Mouse (Mus musculus) heart, embryonic 10.5 days (tissue): Measurements from ENCODE around the gene Faim. TPM values are rescaled to one million over a fixed set of nuclear protein-coding genes. Genes with fewer than 3 reads are reported as not detected.

Source experiments
- DNase-seq: peaks from one replicate; pipeline ENCODE4 v3.0.0-alpha.2; 2017; ENCODE audit warnings: low spot score
- H3K27ac ChIP-seq: fragments of 300-500 bp; sonication (generic); 2 replicates; pipeline ENCODE4 v1.5.1; 2016; ENCODE audit warnings: mild to moderate bottlenecking
- H3K27me3 ChIP-seq: fragments of 300-500 bp; sonication (generic); 2 replicates; pipeline ENCODE4 v1.6.1; 2016; ENCODE audit warnings: mild to moderate bottlenecking; ENCODE audit not compliant: poor library complexity, insufficient read depth, severe bottlenecking
- H3K36me3 ChIP-seq: fragments of 300-500 bp; sonication (generic); 2 replicates; pipeline ENCODE4 v1.6.1; 2016; ENCODE audit warnings: mild to moderate bottlenecking, moderate library complexity
- H3K4me1 ChIP-seq: fragments of 300-500 bp; sonication (generic); 2 replicates; pipeline ENCODE4 v1.6.1; 2016; ENCODE audit warnings: mild to moderate bottlenecking
- H3K4me3 ChIP-seq: fragments of 300-500 bp; sonication (generic); 2 replicates; pipeline ENCODE4 v1.5.1; 2016; ENCODE audit warnings: mild to moderate bottlenecking, moderate library complexity
- H3K9me3 ChIP-seq: fragments of 300-500 bp; sonication (generic); 2 replicates; pipeline ENCODE4 v1.6.1; 2016; ENCODE audit warnings: mild to moderate bottlenecking, moderate library complexity
- WGBS: fragments of 180-500 bp; shearing (Covaris S2); methylation state at CpG from one replicate; pipeline ENCODE4 v1.1.7; 2016; 5-methylcytosine and 5-hydroxymethylcytosine counted together
- polyA plus RNA-seq: library from polyadenylated mRNA; unstranded; fragments of >200 nt; fragmentation: Nextera tagmentation; extraction: Ambion mirVana; gene quantifications from 2 replicates; pipeline ENCODE4 v1.2.1, GENCODE M21; 2016

Faim gene
- polyA plus RNA-seq, 1 experiment from 2014 or later = 47.5 TPM

GRCm38 (mm10) chr9:98959851-98960250 lies 26.3 kb upstream of the Faim start:
- no peaks in the 10 kb centered on the region for H3K36me3 ChIP-seq
- peaks cover 96% of the 10 kb centered on the region for H3K27me3 ChIP-seq
- H3K4me1 ChIP-seq = peaks cover 38% of the 10 kb centered on the region
- H3K27ac ChIP-seq = no peak overlapping the region
- H3K4me3 ChIP-seq = no peak overlapping the region
- no peak for DNase-seq
- WGBS = 35% methylated on average over 3 of the region's 3 CpGs
- H3K9me3 ChIP-seq = no peaks in the 10 kb centered on the region

- DNase-seq = no peak
- 22% methylated on average over 5 of the region's 5 CpGs for WGBS
- Histone ChIP-seq H3K27ac (no peak overlapping the region), H3K36me3 (no peaks in the 10 kb centered on the region), H3K4me3 (no peak overlapping the region), H3K9me3 (no peaks in the 10 kb centered on the region), H3K4me1 (peaks cover 35% of the 10 kb centered on the region), H3K27me3 (peaks cover 96% of the 10 kb centered on the region)
These were observed 25.8 kb upstream of the Faim start for GRCm38 (mm10) chr9:98960348-98960747.

- Histone ChIP-seq H3K36me3 (no peaks in the 10 kb centered on the region), H3K4me1 (peaks cover 20% of the 10 kb centered on the region), H3K9me3 (no peaks in the 10 kb centered on the region), H3K27ac (no peak overlapping the region), H3K4me3 (no peak overlapping the region), H3K27me3 (peaks cover 96% of the 10 kb centered on the region)
- DNase-seq = no peak
- WGBS = 8% methylated on average over 22 of the region's 22 CpGs
These were observed 24.3 kb upstream of the Faim start for GRCm38 (mm10) chr9:98961591-98962477.

- under 1% methylated on average over 20 of the region's 20 CpGs for WGBS
- H3K4me1 ChIP-seq = peaks cover 16% of the 10 kb centered on the region
- no peaks in the 10 kb centered on the region for H3K36me3 ChIP-seq
- 0 out of 2 replicates have a peak overlapping the region, but pooled peaks have one; percentile 25 for H3K4me3 ChIP-seq
- peaks cover 95% of the 10 kb centered on the region for H3K27me3 ChIP-seq
- no peak for DNase-seq
- H3K9me3 ChIP-seq = no peaks in the 10 kb centered on the region
- no peak overlapping the region for H3K27ac ChIP-seq
These were observed 23.6 kb upstream of the Faim start for GRCm38 (mm10) chr9:98962478-98963142.

GRCm38 (mm10) chr9:98963661-98964060 lies 22.5 kb upstream of the Faim start:
- H3K4me3 ChIP-seq = no peak overlapping the region
- no peak overlapping the region for H3K27ac ChIP-seq
- peaks cover 89% of the 10 kb centered on the region for H3K27me3 ChIP-seq
- no peaks in the 10 kb centered on the region for H3K36me3 ChIP-seq
- no peak for DNase-seq
- H3K4me1 ChIP-seq = peaks cover 16% of the 10 kb centered on the region
- H3K9me3 ChIP-seq = no peaks in the 10 kb centered on the region
- 8% methylated on average over 18 of the region's 18 CpGs for WGBS

GRCm38 (mm10) chr9:98965084-98965483 lies 21.1 kb upstream of the Faim start:
- Histone ChIP-seq H3K27me3 (peaks cover 86% of the 10 kb centered on the region), H3K4me3 (peak overlapping the region; percentile 8; the same call in 1 of the 2 replicates), H3K9me3 (no peaks in the 10 kb centered on the region), H3K36me3 (no peaks in the 10 kb centered on the region), H3K4me1 (peaks cover 16% of the 10 kb centered on the region), H3K27ac (no peak overlapping the region)
- DNase-seq = no peak
- WGBS = 4% methylated on average over 18 of the region's 18 CpGs

GRCm38 (mm10) chr9:98973101-98973521 lies 13.1 kb upstream of the Faim start:
- Histone ChIP-seq H3K27ac (0 out of 2 replicates have a peak overlapping the region, but pooled peaks have one; percentile 22), H3K27me3 (peaks cover 86% of the 10 kb centered on the region), H3K4me3 (peak overlapping the region; percentile 64), H3K36me3 (no peaks in the 10 kb centered on the region), H3K4me1 (peaks cover 8% of the 10 kb centered on the region; the same call in 1 of the 2 replicates), H3K9me3 (no peaks in the 10 kb centered on the region)
- no peak for DNase-seq
- WGBS = under 1% methylated on average over 40 of the region's 40 CpGs

- WGBS = 7% methylated on average over 7 of the region's 7 CpGs
- H3K27ac ChIP-seq = no peak overlapping the region
- H3K4me3 ChIP-seq = peak overlapping the region; percentile 64
- H3K9me3 ChIP-seq = no peaks in the 10 kb centered on the region
- no peaks in the 10 kb centered on the region for H3K36me3 ChIP-seq
- H3K4me1 ChIP-seq = peaks cover 8% of the 10 kb centered on the region; the same call in 1 of the 2 replicates
- peaks cover 86% of the 10 kb centered on the region for H3K27me3 ChIP-seq
- DNase-seq = no peak
These were observed 12.6 kb upstream of the Faim start for GRCm38 (mm10) chr9:98973561-98973960.

GRCm38 (mm10) chr9:98974898-98975297 lies 11.3 kb upstream of the Faim start:
- Histone ChIP-seq H3K9me3 (no peaks in the 10 kb centered on the region), H3K27me3 (peaks cover 76% of the 10 kb centered on the region), H3K36me3 (no peaks in the 10 kb centered on the region), H3K27ac (no peak overlapping the region), H3K4me1 (peaks cover 11% of the 10 kb centered on the region; the same call in 1 of the 2 replicates), H3K4me3 (no peak overlapping the region)
- WGBS = 37% methylated on average over 2 of the region's 2 CpGs
- DNase-seq = no peak

- no peak overlapping the region for H3K27ac ChIP-seq
- no peak overlapping the region for H3K4me3 ChIP-seq
- no peaks in the 10 kb centered on the region for H3K9me3 ChIP-seq
- no peaks in the 10 kb centered on the region for H3K36me3 ChIP-seq
- H3K4me1 ChIP-seq = peaks cover 11% of the 10 kb centered on the region; the same call in 1 of the 2 replicates
- WGBS = 91% methylated on average over 1 of the region's 1 CpGs
- DNase-seq = no peak
- H3K27me3 ChIP-seq = peaks cover 64% of the 10 kb centered on the region
These were observed 10.1 kb upstream of the Faim start for GRCm38 (mm10) chr9:98976081-98976480.

- 43% methylated on average over 5 of the region's 5 CpGs for WGBS
- Histone ChIP-seq H3K27me3 (peaks cover 60% of the 10 kb centered on the region), H3K4me1 (peaks cover 11% of the 10 kb centered on the region; the same call in 1 of the 2 replicates), H3K4me3 (no peak overlapping the region), H3K9me3 (no peaks in the 10 kb centered on the region), H3K27ac (no peak overlapping the region), H3K36me3 (no peaks in the 10 kb centered on the region)
- DNase-seq = no peak
These were observed 9.7 kb upstream of the Faim start for GRCm38 (mm10) chr9:98976520-98976919.

- no peaks in the 10 kb centered on the region for H3K9me3 ChIP-seq
- WGBS = 6% methylated on average over 29 of the region's 29 CpGs
- H3K27ac ChIP-seq = no peak overlapping the region
- peaks cover 3% of the 10 kb centered on the region; the same call in 1 of the 2 replicates for H3K4me1 ChIP-seq
- H3K27me3 ChIP-seq = peaks cover 39% of the 10 kb centered on the region
- H3K4me3 ChIP-seq = peak overlapping the region; percentile 52
- peak; percentile 92 for DNase-seq
- H3K36me3 ChIP-seq = no peaks in the 10 kb centered on the region
These were observed 6.4 kb upstream of the Faim start for GRCm38 (mm10) chr9:98979431-98980416.
